Mouse (Mus musculus) small intestine, adult 2 months (tissue): ENCODE results near the gene Serac1. TPM values are rescaled to one million over a fixed set of nuclear protein-coding genes. Genes with fewer than 3 reads are reported as not detected.

Experiments
- H3K27ac ChIP-seq: fragments of 200-500 bp; 2 replicates; pipeline ENCODE4 v1.5.1; 2012; ENCODE audit warnings: low read depth, low read length, control low read depth, inconsistent platforms; ENCODE audit not compliant: insufficient read depth
- H3K27me3 ChIP-seq: fragments of 200-500 bp; 2 replicates; pipeline ENCODE4 v1.6.1; 2012; ENCODE audit warnings: mild to moderate bottlenecking, moderate library complexity, low read length, inconsistent platforms; ENCODE audit not compliant: control insufficient read depth, insufficient read depth
- H3K36me3 ChIP-seq: fragments of 200-500 bp; 2 replicates; pipeline ENCODE4 v1.6.1; 2012; ENCODE audit warnings: mild to moderate bottlenecking, low read length, control low read depth, inconsistent platforms; ENCODE audit not compliant: control insufficient read depth, insufficient read depth
- H3K4me1 ChIP-seq: fragments of 200-500 bp; 2 replicates; pipeline ENCODE4 v1.6.1; 2012; ENCODE audit warnings: low read length, inconsistent platforms, mixed read lengths; ENCODE audit not compliant: control insufficient read depth, insufficient read depth, insufficient read length
- H3K4me3 ChIP-seq: fragments of 200-500 bp; 2 replicates; pipeline ENCODE4 v1.5.1; 2012; ENCODE audit warnings: low read depth, mild to moderate bottlenecking, control low read depth, inconsistent platforms, low read length, moderate library complexity
- CTCF ChIP-seq: fragments of 200-500 bp; IDR thresholded peaks from 2 replicates; pipeline ENCODE4 v1.5.1; 2012; ENCODE audit warnings: low read depth, mild to moderate bottlenecking, control low read depth, inconsistent platforms, low read length, moderate library complexity, mixed read lengths; ENCODE audit not compliant: insufficient replicate concordance, insufficient read length; ENCODE audit errors: extremely low read depth
- POLR2A ChIP-seq: fragments of 200-500 bp; IDR thresholded peaks from 2 replicates; pipeline ENCODE4 v1.6.1; 2012; ENCODE audit warnings: low read depth, mild to moderate bottlenecking, control low read depth, inconsistent platforms, low read length, moderate library complexity
- WGBS: fragments of 180-500 bp; shearing (Covaris S2); methylation state at CpG from one replicate; pipeline ENCODE4 v1.1.7; 2018; 5-methylcytosine and 5-hydroxymethylcytosine counted together
- polyA plus RNA-seq: library from polyadenylated mRNA; depleted of rRNA; stranded (reverse); fragments of >200 nt; gene quantifications from 2 replicates; pipeline ENCODE4 v1.2.3, GENCODE M21; 2012; rRNA removed

Serac1 gene
- 0.86 and 1.3 TPM in 2 replicates for polyA plus RNA-seq

GRCm38 (mm10) chr17:6079287-6080122 is at the start of gene Serac1, which contains the start of gene Gtf2h5:
Serac1 (minus strand) TSS chr17:6079741.
Gtf2h5 (plus strand) TSS chr17:6079786.
- no peak for TF ChIP-seq CTCF
- TF ChIP-seq POLR2A = peak; percentile 91
- Histone ChIP-seq H3K27ac (peak within 1 kb of the TSS; percentile 73), H3K4me1 (no peaks in the 10 kb centered on the region; the same call in 1 of the 2 replicates), H3K4me3 (peak within 1 kb of the TSS; percentile 73), H3K36me3 (peaks cover 4% of the 10 kb centered on the region), H3K27me3 (no peaks in the 10 kb centered on the region)
- WGBS = under 1% methylated on average over 69 of the region's 70 CpGs

GRCm38 (mm10) chr17:6128039-6128438 is 48.5 kb upstream of the Serac1 start:
- H3K4me1 ChIP-seq = no peaks in the 10 kb centered on the region
- peaks cover 10% of the 10 kb centered on the region for H3K36me3 ChIP-seq
- TF ChIP-seq CTCF = no peak
- TF ChIP-seq POLR2A = no peak
- WGBS = 58% methylated on average over 3 of the region's 3 CpGs
- H3K4me3 ChIP-seq = no peak overlapping the region
- H3K27ac ChIP-seq = no peak overlapping the region
- no peaks in the 10 kb centered on the region for H3K27me3 ChIP-seq

GRCm38 (mm10) chr17:6125441-6125840 is 45.9 kb upstream of the Serac1 start:
- Histone ChIP-seq H3K27me3 (no peaks in the 10 kb centered on the region), H3K4me3 (no peak overlapping the region), H3K36me3 (peaks cover 17% of the 10 kb centered on the region), H3K4me1 (no peaks in the 10 kb centered on the region), H3K27ac (no peak overlapping the region)
- TF ChIP-seq POLR2A (no peak), CTCF (no peak)
- 88% methylated on average over 3 of the region's 3 CpGs for WGBS

GRCm38 (mm10) chr17:6123776-6124175 is 44.2 kb upstream of the Serac1 start:
- 99% methylated on average over 4 of the region's 4 CpGs for WGBS
- Histone ChIP-seq H3K4me1 (no peaks in the 10 kb centered on the region), H3K36me3 (peaks cover 17% of the 10 kb centered on the region), H3K27me3 (no peaks in the 10 kb centered on the region), H3K4me3 (no peak overlapping the region), H3K27ac (no peak overlapping the region)
- no peak for TF ChIP-seq POLR2A

- 80% methylated on average over 4 of the region's 4 CpGs for WGBS
- Histone ChIP-seq H3K36me3 (peaks cover 16% of the 10 kb centered on the region), H3K27me3 (no peaks in the 10 kb centered on the region), H3K27ac (no peak overlapping the region), H3K4me3 (no peak overlapping the region), H3K4me1 (peaks cover 4% of the 10 kb centered on the region; the same call in 1 of the 2 replicates)
- no peak for TF ChIP-seq POLR2A
- TF ChIP-seq CTCF = no peak
These were observed 39.3 kb upstream of the Serac1 start for GRCm38 (mm10) chr17:6118861-6119260.

GRCm38 (mm10) chr17:6117917-6118316 is 38.4 kb upstream of the Serac1 start:
- no peak overlapping the region for H3K4me3 ChIP-seq
- H3K27ac ChIP-seq = no peak overlapping the region
- peaks cover 9% of the 10 kb centered on the region for H3K36me3 ChIP-seq
- H3K4me1 ChIP-seq = peaks cover 4% of the 10 kb centered on the region; the same call in 1 of the 2 replicates
- 71% methylated on average over 3 of the region's 3 CpGs for WGBS
- TF ChIP-seq POLR2A = no peak
- TF ChIP-seq CTCF = no peak
- H3K27me3 ChIP-seq = no peaks in the 10 kb centered on the region

- peaks cover 2% of the 10 kb centered on the region for H3K36me3 ChIP-seq
- H3K27ac ChIP-seq = no peak overlapping the region
- 81% methylated on average over 4 of the region's 4 CpGs for WGBS
- TF ChIP-seq POLR2A = no peak
- no peak for TF ChIP-seq CTCF
- H3K27me3 ChIP-seq = no peaks in the 10 kb centered on the region
- H3K4me1 ChIP-seq = peaks cover 4% of the 10 kb centered on the region; the same call in 1 of the 2 replicates
- H3K4me3 ChIP-seq = no peak overlapping the region
These were observed 37.7 kb upstream of the Serac1 start for GRCm38 (mm10) chr17:6117148-6117725.
